Mouse (Mus musculus) heart, adult 2 months (tissue): Measurements from ENCODE around the gene Scfd2.

ENCODE experiments used
- CTCF ChIP-seq: fragments of 200-600 bp; IDR thresholded peaks from 2 replicates; pipeline ENCODE4 v1.8.1; 2022; ENCODE audit warnings: antibody characterized with exemption, mild to moderate bottlenecking, moderate library complexity
- POLR2A ChIP-seq: fragments of 200-500 bp; IDR thresholded peaks from 2 replicates; pipeline ENCODE4 v1.6.1; 2011; ENCODE audit warnings: mild to moderate bottlenecking, low read depth, low read length, control low read depth; ENCODE audit not compliant: insufficient read depth

DNA sequence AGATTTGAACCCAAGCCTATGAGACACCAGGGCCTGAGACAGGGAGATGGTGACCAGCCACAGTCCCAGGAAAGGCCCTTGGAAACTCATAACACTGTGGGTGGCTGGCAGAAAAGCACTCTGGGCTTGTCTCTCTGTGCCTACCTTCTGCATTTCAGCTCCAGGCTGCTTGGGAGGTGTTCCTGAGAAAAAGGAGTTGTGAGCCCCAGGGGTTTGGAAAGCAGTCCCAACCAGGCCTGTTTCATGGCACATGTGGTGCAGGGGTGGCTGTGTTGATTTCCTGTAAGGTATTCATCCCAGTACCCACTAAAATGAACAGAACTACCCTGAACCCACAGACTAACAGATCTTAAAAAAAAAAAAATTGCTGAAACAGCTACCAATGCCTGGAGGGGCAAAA, 189.0 kb downstream of the Scfd2 start:
- TF ChIP-seq CTCF, result no peak
- TF ChIP-seq POLR2A, result no peak
